Mouse (Mus musculus): ENCODE results near the gene Cntfr. TPM values are rescaled to one million over a fixed set of nuclear protein-coding genes. Genes with fewer than 3 reads are reported as not detected.

Gene Cntfr
- 69.6 and 76.5 TPM in 2 replicates for polyA plus RNA-seq (2012; rRNA removed)

DNA sequence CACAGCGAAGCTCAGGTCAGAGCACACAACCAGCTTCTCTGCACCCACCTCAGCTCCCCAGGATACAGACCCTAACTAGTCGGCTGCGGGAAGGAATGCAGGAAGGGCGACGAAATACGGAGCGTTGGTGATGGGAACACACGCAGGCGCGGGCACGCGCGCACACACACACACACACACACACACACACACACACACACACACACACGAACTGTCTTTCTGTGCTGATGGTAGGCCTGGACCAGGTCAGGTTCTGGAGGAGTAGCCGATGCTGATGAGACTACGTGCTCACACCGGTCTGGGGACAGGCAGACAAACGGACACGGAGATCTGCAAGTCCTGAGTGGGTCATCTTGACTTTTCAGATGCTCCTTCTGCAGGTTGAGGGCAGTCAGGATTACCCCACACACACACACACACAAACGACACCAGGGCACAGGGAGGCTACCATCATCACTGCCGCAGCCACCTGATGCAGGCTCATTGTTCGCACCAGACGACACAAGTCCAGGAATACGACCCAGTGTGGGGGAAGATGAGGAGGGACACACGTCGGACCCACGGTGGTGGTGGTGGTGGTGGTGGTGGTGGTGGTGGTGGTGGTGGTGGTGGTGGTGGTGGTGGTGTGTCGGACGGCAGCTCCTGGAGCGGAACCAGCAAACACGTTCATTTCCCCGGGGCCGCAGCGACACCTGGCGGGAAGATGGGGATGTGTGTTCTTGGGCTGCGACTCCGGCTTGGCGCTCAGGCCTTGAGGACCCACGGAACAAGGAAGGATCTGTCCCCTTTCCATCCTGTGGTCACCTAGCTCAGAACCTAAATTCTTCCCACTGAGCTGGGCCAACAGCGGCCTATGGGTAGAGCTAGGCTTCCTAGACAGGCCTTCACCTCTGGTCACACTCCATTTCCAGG, at the start of gene Cntfr:
Cntfr (minus strand) TSS at position 160 of the 912 bp plus-strand sequence.

DNA sequence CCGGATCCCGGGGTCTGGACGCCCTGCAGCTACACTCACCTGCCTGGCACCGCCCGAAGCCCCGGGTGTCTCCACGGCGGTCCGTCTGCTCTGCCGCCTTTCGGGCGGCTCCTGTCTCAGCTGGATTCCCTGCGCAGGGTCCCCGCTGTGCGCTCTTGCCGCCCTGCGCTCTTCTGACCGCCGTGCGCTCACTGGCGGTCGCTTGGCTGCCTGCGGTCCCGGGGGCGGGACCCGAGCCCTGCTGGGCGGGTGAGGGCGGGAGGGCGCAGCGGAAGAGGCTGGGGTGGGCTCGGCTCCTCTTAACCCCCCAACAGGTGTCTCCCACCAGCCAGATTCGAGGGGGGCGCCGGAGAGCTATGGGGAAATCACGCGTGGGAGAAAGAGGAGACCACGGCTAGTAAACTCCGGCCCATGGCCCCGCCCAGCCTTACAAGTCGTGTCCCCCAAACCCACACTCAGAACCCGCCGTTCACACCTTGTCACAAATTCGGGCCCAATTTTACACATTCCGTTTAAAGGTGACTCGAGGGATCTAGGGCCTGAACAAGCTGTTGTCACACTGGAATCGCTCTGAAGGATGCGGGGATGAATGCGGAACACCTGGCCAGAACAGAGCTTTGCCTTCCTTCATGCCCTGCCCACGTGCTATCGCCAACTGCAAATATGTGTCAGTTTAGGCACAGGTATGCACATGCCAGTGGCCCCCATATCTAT, 34.3 kb upstream of the Cntfr start, which contains the start of gene Arid3c:
Arid3c (minus strand) TSS at position 91 of the 714 bp plus-strand sequence.

DNA sequence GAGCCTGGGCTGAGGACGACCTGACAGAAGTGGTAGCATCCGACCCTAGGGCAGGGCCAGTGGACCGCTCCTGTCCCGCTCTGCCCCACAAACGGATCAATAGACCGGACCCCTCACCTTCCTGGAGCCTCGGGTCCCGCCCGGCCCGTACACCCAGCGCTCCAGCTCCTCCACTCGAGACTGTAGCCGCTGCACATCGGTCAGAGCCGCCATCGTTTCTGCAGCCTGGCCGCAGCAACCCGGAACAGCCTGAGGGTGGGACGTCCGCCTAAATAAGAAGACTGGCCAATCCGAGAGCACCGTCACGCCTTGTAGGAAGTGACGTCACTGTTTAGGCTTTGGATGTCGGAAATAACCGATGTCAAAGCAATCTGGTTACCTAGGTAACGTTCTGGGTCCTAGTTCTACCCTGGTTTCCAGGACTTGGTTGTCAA, 26.0 kb upstream of the Cntfr start, which contains the start of gene Dctn3:
Dctn3 (minus strand) TSS at position 253 of the 434 bp plus-strand sequence.

DNA sequence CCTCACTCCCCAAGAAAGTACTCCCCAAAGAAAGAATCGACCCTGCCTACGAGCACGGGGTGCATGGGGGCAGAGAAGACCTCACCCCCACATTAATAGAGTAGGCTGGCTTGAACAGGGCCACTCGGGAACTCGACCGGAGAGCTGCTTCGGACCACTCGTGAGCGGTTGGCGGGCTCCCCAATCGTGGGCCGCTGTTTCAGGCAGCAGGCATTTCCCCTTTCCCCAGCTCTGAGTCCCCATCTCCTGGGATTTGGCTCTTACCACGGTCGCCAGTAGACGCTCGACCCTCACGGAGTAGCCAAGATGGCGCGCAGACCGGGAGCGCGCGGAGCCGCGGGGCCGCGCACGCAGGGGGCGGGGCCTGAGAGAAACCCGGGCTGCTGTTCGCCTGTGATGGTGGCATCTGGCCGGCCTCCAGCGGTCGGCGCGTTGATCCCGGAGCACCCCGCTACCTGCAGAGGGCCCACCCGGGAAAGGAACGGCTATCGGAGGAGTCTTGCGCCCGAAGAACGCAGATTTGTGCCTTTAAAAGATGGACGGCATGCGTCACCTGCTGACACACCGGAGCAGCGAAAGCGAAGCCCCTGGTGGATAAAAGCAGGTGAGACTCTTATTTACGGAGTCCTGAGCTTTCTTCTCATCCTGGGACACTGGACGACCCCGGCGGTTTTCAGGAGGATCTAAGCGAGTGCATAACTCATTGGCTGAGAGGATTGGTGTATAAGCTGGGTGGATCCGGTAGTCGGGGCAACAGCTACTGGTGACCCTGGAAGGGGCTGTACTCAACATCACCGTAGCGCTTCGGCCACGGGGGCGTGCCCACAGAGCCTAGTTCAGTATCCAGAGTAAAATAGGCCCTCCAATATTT, 16.5 kb upstream of the Cntfr start, which contains the start of gene Rpp25l:
Rpp25l (minus strand) TSS at position 338 of the 871 bp plus-strand sequence.

DNA sequence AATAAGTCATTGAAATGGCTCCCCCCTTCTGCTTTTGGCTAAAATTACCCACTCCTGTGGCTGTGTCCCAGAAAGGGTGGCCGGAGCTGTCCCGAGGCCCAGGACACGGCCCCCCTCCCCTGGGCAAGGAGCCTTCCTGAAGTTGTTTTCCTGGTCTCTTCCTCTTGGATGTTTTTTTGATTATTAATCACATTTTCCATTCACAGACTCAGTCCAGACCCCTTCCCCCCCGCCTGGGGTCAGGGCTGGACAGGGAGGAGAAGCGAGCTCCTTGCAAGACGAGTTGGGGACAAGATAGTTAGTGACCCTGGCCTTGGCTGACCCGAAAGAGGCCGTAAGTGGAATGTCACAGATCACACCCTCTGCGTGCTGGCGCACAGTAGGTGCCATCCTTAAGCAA, 2.9 kb upstream of the Cntfr start, which contains the start of gene Il11ra1:
Il11ra1 (plus strand) TSS at position 207 of the 400 bp plus-strand sequence.

DNA sequence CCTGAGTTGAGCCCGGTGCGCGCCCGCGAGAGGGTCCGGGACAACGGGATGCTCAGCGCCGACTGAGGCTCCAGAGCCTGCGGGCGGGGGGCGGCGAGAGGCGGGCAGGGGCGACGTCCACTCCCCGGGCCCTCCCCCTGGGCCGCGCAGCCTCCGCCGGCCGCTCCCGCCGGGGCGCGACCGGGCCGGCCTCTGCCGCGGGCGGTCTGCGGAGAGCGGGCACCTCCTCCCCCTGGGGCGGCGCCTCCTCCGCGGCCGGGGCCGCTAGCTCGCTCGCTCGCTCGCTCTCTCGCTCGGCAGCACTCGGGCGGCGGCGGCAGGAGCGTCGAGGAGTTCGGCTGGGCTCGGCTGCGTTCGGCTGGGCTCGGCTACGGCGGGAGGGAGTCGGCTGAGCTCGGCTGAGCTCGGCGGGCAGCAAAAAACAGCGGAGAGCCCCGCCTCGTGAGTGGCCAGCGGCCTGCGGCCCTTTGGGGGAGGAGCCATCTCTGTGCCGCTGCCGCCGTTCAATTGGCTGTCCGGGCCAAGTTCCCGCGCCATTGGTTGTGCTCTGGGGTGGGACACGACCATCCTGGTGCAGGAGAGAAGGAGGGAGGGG, 56.9 kb downstream of the Cntfr start, which contains the start of gene Enho:
Enho (minus strand) TSS at position 412 of the 595 bp plus-strand sequence.

Other genes starting within 250 kb of the Cntfr start
- 10.1 and 10.4 TPM in 2 replicates for gene Kif24, start 232.2 kb downstream of the Cntfr start, polyA plus RNA-seq (2012; rRNA removed)
- gene Nudt2, start 231.9 kb downstream of the Cntfr start, polyA plus RNA-seq (2012; rRNA removed), result 29.0 and 48.4 TPM in 2 replicates
- 4.5 and 5.2 TPM in 2 replicates for gene AI464131, start 194.0 kb downstream of the Cntfr start, polyA plus RNA-seq (2012; rRNA removed)
- 3.3 and 3.7 TPM in 2 replicates for gene 1110017D15Rik, start 179.8 kb downstream of the Cntfr start, polyA plus RNA-seq (2012; rRNA removed)
- 34.1 and 43.0 TPM in 2 replicates for gene Fam219a, start 127.6 kb downstream of the Cntfr start, polyA plus RNA-seq (2012; rRNA removed)
- 1.7 and 3.9 TPM in 2 replicates for gene Dnaic1, start 127.3 kb downstream of the Cntfr start, polyA plus RNA-seq (2012; rRNA removed)
- gene Enho, start 56.8 kb downstream of the Cntfr start, polyA plus RNA-seq (2012; rRNA removed), result 32.8 and 37.7 TPM in 2 replicates
- 74.6 and 76.8 TPM in 2 replicates for gene Il11ra1, start 2.9 kb upstream of the Cntfr start, polyA plus RNA-seq (2012; rRNA removed)
- gene Rpp25l, start 16.4 kb upstream of the Cntfr start, polyA plus RNA-seq (2012; rRNA removed), result 58.6 and 86.2 TPM in 2 replicates
- 90.0 and 138 TPM in 2 replicates for gene Dctn3, start 26.1 kb upstream of the Cntfr start, polyA plus RNA-seq (2012; rRNA removed)
- 0.72 and 1.1 TPM in 2 replicates for gene Arid3c, start 34.1 kb upstream of the Cntfr start, polyA plus RNA-seq (2012; rRNA removed)
- gene Galt, start 58.1 kb upstream of the Cntfr start, polyA plus RNA-seq (2012; rRNA removed), result 28.8 and 41.3 TPM in 2 replicates
- gene Sigmar1, start 59.1 kb upstream of the Cntfr start, polyA plus RNA-seq (2012; rRNA removed), result 51.4 and 59.4 TPM in 2 replicates
- 106 and 167 TPM in 2 replicates for gene Ccl27a, start 77.2 kb upstream of the Cntfr start, polyA plus RNA-seq (2012; rRNA removed)
- gene Gm21541, start 206.5 kb upstream of the Cntfr start, polyA plus RNA-seq (2012; rRNA removed), result not detected in 2 replicates
- gene Gm20878, start 244.5 kb upstream of the Cntfr start, polyA plus RNA-seq (2012; rRNA removed), result 2.2 and 4.5 TPM in 2 replicates

All from central nervous system, embryonic 11.5 days (tissue).